Mouse (Mus musculus): ENCODE measurements around the gene Ndrg3.
A peak's percentile ranks its signal among the peaks of the same experiment; 100 is the strongest.
"Not testable (repeated sequence)": the region's sequence is repeated elsewhere in the genome, so short reads cannot be mapped to it uniquely, and the experiment has no call there.

Ndrg3 gene

DNA sequence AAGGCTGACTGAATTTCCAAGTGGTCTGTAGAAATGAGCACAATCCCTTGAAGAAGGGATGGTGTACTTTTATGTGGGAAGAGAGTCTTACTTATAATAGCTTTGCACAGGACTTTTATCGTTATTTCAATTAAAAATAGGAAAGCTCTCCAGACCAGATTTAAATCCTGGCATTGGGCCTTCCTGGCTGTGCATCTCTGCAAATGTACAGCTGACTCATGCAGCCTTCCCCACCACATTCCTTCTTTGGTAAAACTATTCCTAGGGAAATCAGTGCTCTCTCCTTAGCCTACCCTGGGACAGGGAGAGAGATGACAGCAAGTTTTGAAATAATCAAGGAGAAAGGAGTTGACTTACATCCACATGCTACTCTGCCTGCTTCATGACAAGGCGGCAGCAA, 54.1 kb downstream of the Ndrg3 start:
- no peak for DNase-seq (ENCODE audit: low read depth, low spot score)

DNA sequence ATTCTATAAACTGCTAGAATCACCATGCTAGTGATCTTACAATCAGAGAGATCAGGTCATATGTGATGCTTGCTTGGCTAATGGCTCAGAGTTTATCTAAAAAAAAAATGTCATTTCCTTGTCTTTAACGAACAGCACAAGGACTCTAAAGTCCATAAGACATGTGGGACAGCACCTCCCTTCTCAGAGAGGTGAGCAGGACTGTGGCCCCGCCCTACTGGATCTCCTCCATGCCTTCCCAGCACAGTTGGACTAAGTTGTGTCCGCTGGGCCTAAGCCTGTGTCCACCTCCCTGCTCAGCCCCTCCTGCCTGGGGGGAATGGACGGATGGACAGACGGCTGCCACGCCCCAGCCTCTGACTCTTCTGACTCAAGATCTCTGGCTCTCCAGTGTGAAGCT, 56.9 kb downstream of the Ndrg3 start:
- no peak for DNase-seq (ENCODE audit: low read depth, low spot score)

DNA sequence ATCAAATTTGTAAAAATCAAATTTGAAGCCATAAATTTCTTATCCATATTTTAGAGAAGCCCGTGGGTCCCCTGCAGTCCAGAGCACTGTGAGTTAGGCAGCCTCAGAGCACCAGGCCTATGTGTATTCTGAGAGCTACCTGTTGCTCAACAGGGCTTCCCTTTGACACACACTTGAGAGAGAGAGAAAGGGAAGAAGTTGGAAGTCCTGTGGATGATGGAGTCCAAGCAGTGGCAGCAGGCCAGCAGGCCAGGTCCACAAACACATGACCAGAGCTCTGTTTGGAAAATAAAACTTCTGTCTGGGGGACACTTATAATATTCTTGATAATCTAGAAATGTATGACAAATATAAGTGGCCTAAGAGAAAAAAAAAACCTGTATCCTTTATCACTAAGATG, 58.4 kb downstream of the Ndrg3 start:
- DNase-seq (ENCODE audit: low read depth, low spot score), result no peak

DNA sequence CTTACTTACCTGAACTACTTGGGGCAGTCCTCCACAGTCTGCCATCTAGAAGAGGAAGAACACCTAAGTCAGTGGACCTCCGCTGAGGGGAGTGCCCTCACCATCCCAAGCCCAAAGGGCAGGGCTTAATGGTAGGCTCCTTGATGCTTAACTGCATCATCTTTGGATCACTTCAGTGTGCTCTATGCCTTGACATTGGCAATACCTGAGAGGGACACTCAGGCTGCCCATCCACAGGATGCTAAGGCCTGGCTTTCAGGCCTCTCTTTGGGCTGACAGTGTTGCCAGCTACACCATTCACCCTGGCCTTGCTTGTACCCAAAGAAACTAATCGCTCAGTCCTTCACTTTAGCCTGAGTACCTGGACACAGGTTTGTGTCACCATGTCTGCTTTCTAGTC, 60.4 kb downstream of the Ndrg3 start:
- no peak for DNase-seq (ENCODE audit: low read depth, low spot score)

DNA sequence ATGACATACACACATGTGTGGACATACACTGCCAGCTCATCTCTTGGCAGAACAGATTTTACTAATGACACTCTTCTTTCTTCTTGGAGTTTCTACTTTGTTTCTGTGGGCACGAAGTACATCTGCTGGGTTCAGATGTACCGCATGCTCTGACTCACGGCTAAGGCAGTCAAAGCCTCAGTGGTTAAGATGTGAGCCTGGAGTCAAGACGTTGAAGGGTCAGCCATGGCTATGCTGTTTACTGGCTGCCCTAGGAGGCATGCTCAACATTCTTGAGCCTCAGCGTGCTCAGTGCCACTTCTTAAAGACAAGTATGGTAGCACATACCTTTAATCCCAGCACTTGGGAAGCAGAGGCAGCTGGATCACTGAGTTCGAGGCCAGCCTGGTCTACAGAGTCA, 61.3 kb downstream of the Ndrg3 start:
- no peak for DNase-seq (ENCODE audit: low read depth, low spot score)

DNA sequence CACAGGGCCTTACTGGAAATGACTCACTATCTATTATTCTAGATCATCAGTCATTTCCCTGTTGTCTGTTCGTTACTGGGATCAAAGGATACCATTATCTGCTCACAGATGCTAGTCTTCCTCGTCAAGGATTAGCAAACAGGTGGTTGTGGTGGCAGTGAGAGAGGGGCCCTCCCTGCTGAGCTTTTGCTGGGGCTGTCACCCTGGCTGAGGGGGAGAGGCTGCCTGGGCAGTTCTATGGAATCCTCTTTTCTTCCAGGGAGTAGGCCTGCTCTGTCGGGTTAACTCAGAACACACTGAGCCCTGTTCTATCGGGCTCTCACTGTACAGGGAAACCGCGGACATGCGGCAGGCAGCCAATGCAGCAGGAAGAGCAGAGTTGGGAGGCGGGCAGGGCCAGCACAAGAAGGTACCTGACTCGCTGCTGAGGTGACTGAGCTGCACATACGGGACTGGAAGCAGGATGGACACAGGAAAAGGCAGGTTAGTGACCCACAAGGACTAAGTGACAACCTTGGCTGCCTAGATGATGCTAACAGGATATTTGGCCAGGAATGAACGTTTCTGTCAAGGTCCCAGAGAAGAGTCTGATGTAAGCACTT, 62.2 kb downstream of the Ndrg3 start:
- DNase-seq (ENCODE audit: low read depth, low spot score), result no peak

DNA sequence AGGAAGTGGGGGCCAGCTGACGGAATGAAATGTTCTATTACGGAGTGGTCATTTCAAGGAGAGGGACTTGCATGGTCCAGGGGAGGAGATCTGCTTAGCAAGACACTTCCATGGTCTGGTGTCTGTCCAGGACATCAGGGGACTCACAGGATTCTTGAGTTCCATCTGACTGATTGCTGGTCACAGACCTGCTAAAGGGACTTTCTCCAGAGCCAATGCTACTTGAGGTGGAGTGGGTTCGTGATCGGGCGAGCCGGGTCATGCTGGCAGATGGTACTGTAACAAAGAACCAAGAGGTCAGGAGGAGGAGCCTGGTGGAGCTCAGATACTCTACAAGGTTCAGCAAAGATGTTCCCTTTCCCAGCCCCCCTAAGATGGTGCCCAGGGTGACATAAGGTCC, 63.2 kb downstream of the Ndrg3 start:
- DNase-seq (ENCODE audit: low read depth, low spot score), result no peak

DNA sequence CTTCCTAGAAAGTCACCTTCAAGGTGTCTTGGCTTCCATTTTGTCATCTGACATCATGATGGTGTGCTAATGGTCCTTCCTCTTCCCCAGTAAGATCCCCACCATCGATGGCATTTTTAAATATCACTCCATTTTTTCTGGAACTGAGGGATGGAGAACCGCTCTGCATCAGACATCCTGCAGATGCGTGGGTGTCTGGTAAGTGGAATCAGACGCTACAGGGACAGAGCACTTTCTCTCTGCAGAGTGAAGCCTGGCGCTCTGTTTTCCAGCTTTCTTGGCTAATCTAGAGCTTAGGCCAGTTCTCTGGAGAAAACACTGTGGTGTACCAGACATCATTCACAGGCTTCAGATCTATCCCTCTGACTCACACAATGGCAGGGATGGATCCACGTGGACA, 64.2 kb downstream of the Ndrg3 start:
- DNase-seq (ENCODE audit: low read depth, low spot score), result no peak

DNA sequence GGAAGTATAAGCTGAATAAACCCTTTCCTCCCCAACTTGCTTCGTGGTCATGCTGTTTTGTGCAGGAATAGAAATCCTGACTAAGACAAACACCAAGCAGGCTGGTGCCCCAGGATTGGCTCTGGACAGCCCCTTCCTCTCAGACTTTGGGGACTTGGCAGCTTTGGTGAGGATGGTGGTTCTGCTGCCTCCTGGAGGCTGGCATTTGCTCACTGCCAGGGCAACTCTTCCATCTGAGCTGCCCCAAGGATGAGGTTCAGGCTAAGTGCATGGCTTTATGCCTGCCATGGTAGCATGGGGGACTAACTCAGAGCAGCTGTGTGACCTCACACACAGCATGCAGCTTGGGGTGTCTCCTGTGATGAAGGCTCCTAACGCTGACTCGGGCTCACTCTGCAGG, 66.2 kb downstream of the Ndrg3 start:
- not testable (repeated sequence) for DNase-seq (ENCODE audit: low read depth, low spot score)

DNA sequence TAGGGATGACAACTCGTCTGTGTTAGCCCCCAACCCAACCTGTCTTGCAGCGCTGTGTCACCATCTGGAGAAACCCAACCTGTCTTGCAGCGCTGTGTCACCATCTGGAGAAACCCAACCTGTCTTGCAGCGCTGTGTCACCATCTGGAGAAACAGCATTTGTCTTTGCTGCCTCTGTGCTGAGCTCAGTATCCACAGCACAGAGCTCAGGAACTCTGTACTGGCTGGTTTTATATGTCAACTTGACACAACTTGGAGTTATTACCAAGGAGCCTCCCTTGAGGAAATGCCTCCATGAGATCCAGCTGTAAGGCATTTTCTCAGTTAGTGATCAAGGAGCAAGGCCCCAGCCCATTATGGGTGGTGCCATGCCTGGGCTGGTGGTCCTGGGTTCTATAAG, 66.8 kb downstream of the Ndrg3 start:
- not testable (repeated sequence) for DNase-seq (ENCODE audit: low read depth, low spot score)

DNA sequence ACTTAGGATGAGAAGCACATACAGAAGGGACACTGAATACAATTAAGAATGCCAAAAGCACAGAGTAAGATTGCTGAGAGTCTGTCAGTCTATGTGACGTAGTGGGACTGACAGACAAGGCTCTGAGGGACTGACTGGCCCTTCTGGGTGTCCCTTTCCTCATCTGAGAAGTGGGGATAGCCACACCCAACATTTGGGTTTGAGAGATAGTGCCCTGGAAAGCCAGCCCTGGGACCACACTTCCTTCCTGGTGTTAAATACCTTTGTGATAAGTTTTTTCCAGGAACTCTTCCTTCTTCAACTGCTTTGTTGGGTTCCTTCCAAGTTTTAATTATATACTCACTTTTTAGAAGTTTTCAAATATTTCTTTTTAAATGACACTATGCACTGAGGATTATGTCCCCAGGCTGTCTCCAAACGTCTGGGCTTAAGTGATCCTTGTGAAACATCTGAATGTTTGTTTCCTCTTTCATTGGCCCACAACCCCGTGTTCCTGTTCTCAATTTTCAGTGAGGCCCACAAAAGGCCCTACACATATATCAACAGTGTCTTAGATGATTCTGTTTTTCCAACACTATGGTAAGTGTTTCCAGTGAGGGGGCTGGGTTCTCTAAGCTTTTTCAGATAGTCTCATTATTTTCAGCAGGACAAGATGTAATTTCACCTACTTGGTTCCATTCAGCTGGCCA, 67.5 kb downstream of the Ndrg3 start:
- no peak for DNase-seq (ENCODE audit: low read depth, low spot score)

DNA sequence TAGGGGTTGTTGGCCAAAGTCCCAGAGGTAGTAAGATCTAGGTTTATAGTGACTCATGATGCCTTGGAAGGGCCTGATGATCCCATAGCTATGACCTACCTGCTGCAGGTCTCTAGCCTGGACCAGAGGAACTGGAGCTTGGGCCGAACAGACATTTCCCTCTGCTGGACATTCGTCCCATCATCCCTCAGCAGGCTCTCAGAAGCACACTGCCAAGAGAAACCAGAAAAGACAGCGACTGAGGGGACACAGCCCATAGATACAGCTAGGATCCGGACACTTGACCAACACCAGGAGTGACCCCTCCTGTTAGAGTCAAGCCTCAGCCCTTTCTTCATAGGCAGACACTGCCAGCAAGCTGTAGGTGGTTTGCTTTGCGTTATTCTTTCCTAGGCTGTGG, 68.8 kb downstream of the Ndrg3 start:
- no peak for DNase-seq (ENCODE audit: low read depth, low spot score)

DNA sequence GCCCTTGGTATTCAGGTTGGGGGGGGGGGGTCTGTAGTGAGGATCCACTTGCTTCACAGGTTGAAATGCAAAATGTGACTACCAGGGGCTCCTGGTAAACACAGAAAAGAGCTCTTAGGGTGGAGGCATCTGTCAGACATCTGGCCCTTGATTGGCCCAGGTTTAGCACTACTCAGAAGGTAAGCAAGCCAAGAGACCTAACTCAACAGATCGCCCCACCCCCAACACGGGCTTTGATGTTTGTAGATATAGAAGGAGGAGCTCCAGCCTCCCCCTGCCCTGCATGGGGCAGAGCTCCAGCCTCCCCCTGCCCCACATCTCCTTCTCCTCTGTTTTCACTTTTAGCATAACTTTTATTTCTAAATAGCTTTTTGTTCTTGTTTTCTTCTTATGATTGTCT, 72.1 kb downstream of the Ndrg3 start:
- DNase-seq (ENCODE audit: low read depth, low spot score), result no peak

DNA sequence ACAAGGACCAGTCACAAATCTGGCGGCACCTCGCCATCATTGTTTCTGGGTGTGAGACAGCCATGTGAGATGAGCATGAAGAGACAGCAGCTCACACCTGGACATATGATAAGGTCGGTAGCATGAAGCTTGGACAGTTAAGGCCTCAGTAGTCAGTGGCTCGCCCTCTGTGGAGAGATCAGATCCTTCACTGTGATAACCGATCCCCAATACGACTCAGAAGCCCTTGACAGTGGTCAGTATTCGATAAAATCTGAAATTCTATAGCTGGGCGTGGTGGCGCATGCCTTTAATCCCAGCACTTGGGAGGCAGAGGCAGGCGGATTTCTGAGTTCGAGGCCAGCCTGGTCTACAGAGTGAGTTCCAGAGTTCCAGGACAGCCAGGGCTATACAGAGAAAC, 72.7 kb downstream of the Ndrg3 start:
- DNase-seq (ENCODE audit: low read depth, low spot score), result not testable (repeated sequence)

DNA sequence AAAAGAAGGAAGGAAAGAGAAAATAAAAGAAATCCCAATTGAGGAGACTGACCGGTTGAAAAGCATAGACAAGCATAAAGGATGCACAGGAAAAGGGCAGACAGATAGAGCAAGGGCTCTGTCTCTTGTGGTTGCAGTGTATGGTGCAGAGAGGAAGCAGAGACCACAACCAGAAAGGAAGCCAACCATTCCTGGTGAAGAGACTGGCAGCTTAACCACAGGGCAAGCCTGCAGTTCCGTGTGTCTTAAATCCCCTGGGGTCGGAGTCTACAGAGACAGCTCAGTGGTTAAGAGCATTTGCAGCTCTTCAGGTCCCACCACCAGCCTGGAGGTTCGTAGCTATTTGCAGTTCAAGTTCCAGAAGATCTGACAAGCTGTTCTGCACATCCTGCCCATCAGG, 73.3 kb downstream of the Ndrg3 start:
- no peak for DNase-seq (ENCODE audit: low read depth, low spot score)

DNA sequence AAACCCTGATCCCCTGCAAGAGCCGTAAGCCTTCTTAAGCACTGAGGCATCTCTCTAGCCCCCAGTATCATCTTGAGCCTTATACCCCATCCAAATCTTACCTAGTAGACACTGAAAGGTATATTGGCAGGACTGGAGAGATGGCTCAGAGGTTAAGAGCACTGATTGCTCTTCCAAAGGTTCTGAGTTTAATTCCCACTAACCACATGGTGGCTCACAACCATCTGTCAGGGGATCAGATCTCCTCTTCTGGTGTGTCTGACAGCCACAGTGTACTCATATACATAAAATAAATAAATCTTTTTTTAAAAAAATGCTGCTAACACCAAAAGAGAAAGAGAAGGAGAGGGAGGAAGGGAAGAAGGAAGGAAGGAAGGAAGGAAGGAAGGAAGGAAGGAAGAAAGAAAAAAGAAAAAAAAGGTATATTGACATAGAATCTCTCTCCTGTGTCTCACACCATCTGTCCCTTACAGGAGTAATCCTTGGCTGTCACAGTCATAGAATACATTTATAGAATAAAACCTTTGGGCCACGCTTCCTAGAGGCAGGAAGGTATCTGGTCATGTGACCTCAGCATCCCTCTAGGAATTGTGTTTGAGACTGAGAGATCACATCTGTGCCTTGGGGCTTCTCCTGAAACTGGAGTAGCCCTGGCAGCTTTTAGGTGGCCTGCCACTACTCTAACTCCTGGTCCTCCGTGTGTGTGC, 75.3 kb downstream of the Ndrg3 start:
- DNase-seq (ENCODE audit: low read depth, low spot score), result no peak

DNA sequence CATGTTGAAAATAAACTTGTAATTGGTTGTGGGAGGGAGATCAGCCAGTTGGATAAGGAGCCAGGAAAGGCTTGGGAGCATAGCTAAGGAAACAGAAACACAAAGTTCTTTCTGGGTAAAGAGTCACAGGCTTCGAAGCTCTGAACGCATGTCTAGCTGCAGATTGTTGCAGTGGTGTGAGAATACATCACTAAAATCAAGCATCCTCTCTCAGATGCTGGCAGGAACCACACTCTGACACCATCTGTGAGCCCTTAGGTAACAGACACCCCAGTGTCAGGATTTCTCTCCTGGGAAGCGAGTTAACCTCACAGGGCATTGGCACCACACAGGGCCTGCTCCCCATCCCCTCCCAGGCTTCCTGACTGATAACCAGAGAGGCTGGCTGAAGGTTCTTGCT, 76.3 kb downstream of the Ndrg3 start:
- no peak for DNase-seq (ENCODE audit: low read depth, low spot score)

DNA sequence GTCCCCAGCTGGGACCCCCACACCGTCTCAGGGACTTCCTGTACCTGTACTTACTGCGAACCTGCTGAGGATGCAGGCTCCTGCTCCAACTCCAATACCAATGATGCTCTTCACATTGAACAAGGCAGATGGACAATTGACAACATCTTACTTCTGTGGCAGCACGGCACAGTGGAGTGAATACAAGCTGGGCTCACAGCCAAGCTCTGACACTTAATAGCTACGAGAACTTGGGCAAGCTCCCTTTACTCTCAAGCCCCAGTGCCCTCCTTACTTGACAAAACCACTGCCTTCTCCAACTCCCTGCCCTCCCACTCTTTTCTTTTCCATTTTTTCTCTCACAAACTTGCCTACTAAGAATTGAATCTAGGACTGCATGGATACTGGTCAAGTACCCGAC, 78.7 kb downstream of the Ndrg3 start:
- no peak for DNase-seq (ENCODE audit: low read depth, low spot score)

DNA sequence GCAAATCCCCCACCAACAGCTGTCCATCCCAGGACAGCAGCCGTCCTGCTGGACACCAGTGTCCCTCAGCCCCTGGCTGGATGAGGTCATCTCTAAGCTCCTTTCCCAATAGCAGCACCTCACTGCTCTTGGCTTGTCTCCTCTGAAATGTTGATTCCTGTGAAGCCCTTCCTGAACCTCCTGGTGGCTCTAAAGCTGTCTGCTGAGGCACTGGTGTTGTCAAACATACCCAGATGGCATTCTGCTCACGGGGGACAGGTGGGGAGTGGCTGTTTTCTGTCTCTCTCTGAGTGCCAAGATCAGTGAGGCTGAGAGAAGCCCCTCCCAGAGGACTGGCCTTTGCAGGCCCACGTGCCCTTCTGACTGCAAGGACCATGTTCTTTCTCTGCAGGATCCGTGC, 85.9 kb downstream of the Ndrg3 start:
- DNase-seq (ENCODE audit: low read depth, low spot score), result not testable (repeated sequence)

DNA sequence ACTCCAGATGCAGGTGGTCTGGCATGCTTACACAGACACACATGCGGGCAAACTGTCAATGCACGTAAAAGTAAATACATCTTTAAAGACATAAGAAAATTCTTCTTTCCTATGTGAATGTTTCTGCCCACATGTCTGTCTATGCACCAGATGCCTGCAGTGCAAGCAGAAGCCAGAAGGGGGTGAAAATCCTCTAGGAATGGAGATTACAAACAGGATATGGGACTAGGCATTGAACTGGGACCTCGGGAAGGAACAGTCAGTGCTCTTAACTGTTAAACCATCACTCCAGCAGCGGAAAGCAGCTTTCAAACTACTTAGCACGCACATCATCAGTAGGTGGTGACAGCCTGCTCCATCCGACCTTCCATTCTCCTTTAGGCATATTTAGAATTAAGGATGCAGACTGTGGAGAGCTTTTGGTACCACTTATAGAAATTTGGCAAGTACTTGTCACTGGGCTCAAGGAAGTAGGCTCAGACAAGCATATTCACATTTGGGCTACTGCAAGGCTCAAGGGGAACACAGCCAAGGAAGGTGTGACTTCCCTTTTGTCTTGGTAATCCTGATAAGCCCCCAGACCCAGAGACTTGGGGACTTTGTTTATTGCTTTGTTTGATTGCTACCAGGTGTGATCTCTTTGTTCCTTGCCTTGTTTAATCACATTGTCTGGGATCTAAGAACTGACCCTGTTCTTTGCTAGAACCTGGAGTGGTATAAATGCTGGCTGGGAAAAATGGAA, 86.7 kb downstream of the Ndrg3 start:
- DNase-seq (ENCODE audit: low read depth, low spot score), result peak; percentile 51

DNA sequence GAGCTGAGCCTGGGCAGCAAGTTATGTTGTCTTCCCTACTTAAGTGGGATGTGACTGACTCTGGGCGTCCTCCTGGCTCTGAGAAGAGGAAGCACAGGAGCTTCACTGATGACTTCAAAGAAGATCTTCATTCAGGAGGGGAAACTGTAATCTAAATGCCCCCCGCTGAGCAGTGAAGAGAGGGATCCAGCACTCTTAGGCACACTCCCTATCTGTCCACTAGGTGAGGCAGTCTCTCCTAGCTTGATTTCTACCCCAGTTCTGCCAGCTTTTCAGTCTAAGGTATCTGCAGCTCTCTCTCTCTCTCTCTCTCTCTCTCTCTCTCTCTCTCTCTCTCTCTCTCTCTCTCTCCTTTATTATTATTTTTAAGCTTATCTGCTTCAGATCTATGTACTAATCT, 88.5 kb downstream of the Ndrg3 start:
- DNase-seq (ENCODE audit: low read depth, low spot score), result no peak

DNA sequence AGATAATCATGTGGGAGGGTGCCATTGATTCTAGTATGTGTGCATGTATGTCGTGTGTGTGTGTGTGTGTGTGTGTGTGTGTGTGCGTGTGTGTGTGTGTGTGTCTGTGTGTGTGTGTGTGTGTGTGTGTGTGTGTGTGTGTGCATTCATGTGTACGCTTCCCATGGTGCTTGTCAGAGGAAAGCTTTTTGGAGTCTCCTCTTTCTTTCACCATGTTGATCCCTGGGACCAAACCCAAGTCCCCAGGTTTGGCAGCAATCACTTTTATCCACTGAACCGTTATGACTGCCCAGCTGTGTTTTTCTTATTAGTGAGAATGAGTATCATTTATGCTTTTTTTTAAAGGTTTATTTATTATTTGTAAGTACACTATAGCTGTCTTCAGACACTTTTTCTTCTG, 89.4 kb downstream of the Ndrg3 start:
- not testable (repeated sequence) for DNase-seq (ENCODE audit: low read depth, low spot score)

DNA sequence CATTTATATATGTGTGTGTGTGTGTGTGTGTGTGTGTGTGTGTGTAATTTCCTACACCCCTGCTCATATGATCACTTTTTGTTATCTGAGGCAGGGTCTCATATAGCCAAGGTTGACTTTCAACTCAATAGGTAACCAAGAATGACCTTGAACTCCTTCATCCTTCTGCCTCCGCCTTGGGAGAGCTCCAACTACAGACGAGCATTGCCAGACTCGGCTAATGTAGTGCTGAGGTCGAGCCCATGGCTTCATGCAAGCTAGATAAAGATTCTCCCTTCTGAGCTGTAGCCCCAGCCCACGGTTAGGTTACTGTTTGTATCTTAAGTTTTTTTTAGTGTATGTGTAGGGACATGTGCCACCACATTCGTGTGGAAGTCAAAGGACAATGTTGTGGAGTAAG, 90.0 kb downstream of the Ndrg3 start:
- DNase-seq (ENCODE audit: low read depth, low spot score), result no peak

Measured in embryo, embryonic 11.5 days (tissue).